Mouse (Mus musculus) small intestine, adult 2 months (tissue): Measurements from ENCODE around the gene Piwil4.

ENCODE experiments used
- CTCF ChIP-seq: fragments of 200-500 bp; IDR thresholded peaks from 2 replicates; pipeline ENCODE4 v1.5.1; 2012; ENCODE audit warnings: low read depth, mild to moderate bottlenecking, control low read depth, inconsistent platforms, low read length, moderate library complexity, mixed read lengths; ENCODE audit not compliant: insufficient replicate concordance, insufficient read length; ENCODE audit errors: extremely low read depth
- POLR2A ChIP-seq: fragments of 200-500 bp; IDR thresholded peaks from 2 replicates; pipeline ENCODE4 v1.6.1; 2012; ENCODE audit warnings: low read depth, mild to moderate bottlenecking, control low read depth, inconsistent platforms, low read length, moderate library complexity

DNA sequence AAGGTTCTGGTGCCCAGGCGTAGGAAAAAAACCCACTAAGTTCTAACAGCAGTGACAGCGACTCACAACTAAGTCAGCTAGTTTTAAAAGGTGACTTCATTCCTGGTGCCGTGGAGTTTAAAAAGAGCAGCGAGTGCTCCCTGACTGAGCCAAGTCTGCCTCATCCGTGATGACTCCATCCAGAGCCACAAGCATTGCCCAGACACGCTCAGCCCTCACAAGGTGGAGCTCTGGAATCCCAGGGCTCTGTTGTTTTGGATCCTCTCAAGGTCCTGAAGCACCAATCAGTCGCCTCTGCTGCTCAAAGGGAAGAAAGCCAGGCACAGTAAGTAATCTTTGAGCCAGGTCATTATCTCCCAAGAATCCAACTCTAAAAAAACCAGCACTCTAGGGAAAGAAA lies 77.7 kb downstream of the Piwil4 start:
- TF ChIP-seq CTCF, result no peak
- TF ChIP-seq POLR2A, result no peak
